Mouse (Mus musculus) splenic B cell, adult 2 months (primary cell): ENCODE measurements around the gene Eif4g3.

Source experiments
- DNase-seq: peaks from one replicate; pipeline ENCODE4 v3.0.0-alpha.2; 2011; ENCODE audit warnings: low read depth, low spot score
- H3K27me3 ChIP-seq: 2 replicates; pipeline ENCODE4 v1.6.1; 2012; ENCODE audit warnings: mild to moderate bottlenecking, low read length, moderate library complexity, mixed read lengths; ENCODE audit not compliant: control insufficient read depth, poor library complexity, insufficient read depth, severe bottlenecking
- H3K36me3 ChIP-seq: 2 replicates; pipeline ENCODE4 v1.6.1; 2012; ENCODE audit warnings: mild to moderate bottlenecking, low read length, moderate library complexity, mixed read lengths; ENCODE audit not compliant: control insufficient read depth, poor library complexity, insufficient read depth, severe bottlenecking

The Eif4g3 gene

DNA sequence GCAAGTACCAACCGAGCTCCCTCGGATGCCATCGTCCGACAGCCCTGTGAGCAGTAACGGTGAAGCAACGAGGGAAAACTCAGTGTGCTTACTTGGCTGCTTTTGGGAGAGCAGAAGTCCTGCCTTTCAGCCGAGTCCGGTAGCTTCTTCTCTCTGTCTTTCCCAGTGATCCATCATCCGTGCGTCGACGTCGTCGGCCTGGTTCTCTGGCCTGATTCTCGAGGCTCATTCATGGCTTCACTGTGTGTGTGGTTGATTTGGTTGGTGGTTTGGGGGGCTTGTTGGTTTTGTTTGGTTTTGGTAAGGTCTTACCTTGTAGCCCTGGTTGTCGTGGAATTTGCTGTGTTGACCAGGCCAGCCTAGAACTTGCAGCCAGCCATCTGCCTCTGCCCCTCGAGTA lies 145.0 kb downstream of the Eif4g3 start:
- Histone ChIP-seq H3K27me3 (no peaks in the 10 kb centered on the region), H3K36me3 (peaks cover 9% of the 10 kb centered on the region)
- DNase-seq, result no peak

DNA sequence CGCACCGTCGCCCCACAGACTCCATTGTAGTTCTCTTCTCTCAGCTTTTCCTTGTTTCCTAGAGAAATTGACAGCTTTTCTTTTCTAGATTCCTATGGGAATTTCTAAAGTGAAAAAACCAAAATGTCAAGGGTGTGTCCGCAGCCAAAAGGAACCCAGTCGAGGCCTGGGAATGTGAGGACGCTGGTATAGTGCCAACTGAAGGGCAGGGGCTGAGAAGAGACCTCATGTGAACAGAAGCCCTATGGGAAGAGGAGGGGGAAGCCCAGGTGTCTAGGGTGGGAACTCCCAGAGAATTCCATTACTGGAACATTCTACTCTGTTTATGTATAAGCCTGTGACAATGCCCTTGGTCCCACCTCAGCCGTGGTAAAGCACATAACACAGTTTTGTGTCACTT lies 145.4 kb downstream of the Eif4g3 start:
- H3K36me3 ChIP-seq, result peaks cover 9% of the 10 kb centered on the region
- DNase-seq, result no peak

DNA sequence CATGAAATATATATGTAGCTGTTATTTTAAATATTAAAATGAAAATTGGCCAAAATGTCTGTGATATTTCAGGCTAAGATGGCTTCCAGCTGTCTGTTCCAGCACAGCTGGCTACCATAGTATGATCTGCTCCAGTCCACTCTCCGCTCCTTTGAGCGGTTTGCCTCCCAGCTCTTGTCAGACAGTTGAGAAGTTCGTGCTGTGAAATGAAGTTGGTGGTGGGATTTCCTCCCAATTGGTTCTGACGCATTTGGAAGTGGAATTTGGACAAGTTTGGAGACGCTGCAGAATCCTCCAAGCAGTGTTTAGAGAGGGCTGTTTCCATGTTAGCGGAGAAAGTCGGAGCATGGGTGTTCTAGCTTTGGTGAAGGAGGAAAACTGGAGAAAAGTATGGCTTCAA lies 148.5 kb downstream of the Eif4g3 start:
- DNase-seq, result no peak
- Histone ChIP-seq H3K36me3 (peaks cover 14% of the 10 kb centered on the region), H3K27me3 (no peaks in the 10 kb centered on the region)

More for the DNA sequence above, 145.4 kb downstream of the Eif4g3 start:
- no peaks in the 10 kb centered on the region for H3K27me3 ChIP-seq

DNA sequence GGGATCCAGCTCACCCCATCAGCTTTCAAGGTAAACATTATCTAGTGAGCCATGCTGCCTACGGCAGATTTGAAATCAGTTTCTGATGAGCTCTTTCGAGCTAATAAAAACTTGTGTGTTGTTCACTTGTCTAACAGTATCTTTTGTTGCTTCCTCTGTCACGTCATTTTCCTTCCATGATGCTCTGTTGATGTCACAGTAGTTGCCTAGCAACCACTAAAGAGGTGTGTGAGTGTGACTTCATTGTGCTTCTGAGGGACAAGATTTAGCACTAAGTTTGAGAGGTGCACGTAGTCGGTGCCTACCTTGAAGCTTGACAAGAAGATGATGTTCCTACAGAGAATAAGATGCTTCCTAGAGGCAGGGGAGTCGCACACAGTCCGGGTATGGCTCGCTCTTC lies 154.4 kb downstream of the Eif4g3 start:
- DNase-seq, result peak; percentile 20
- H3K36me3 ChIP-seq, result peaks cover 10% of the 10 kb centered on the region; the same call in 1 of the 2 replicates
- H3K27me3 ChIP-seq, result no peaks in the 10 kb centered on the region

DNA sequence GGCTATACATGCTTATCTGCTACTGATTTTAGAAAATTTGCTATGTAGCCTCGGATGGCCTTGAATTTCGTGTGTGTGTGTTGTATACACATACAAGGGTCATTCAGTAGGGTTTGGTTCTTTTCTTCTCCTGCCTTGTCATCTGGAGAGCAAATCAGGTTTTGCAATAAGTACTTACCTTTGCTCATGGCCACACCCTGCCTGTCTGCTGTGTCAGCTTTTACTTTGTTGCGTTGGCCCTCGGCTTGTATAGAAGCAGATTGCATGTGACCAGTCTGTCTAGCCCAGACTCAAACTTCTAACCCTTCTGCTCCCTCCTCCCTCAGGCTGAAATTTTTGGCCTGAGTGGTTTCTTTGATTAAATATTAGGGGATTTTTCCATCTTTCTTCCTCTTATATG lies 157.2 kb downstream of the Eif4g3 start:
- peaks cover 8% of the 10 kb centered on the region; the same call in 1 of the 2 replicates for H3K36me3 ChIP-seq
- H3K27me3 ChIP-seq, result no peaks in the 10 kb centered on the region
- no peak for DNase-seq

DNA sequence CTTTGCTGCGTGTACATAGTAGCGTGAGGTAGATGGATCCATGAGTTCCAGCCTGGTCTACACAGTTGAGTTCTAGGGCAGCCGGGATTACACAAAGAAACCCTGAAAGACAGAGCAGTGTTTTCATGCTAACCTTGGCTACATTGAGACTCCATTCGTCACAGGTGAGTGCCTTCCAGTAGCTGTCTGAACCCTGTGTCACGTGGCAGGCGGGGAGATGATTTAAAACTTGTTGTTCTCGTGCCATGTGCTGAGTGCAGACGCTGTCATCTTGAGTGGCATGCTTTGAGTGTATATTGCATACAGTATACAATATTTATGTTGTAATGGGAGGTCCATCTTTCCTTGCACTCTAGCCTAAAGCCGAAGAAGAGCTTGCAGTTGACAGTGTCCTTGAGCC lies 158.4 kb downstream of the Eif4g3 start:
- Histone ChIP-seq H3K36me3 (peaks cover 5% of the 10 kb centered on the region; the same call in 1 of the 2 replicates), H3K27me3 (no peaks in the 10 kb centered on the region)
- no peak for DNase-seq

DNA sequence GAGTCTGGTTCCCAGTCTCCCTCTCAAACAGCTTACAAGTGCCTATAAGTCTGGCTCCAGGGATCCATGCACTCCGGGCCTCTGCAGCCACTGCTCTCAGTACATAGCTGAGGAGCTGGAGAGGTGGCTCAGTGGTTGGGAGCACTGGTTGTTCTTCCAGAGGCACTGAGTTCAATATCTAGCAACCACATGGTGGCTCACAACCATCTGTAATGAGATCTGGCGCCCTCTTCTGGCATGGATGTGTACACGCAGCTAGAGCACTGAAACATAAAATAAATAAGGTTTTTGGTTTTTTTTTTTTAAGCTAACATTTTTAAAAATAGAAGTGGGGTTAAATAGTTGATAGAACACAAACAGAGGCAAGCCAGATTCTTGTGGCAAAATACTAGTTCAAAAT lies 161.2 kb downstream of the Eif4g3 start:
- no peaks in the 10 kb centered on the region for H3K27me3 ChIP-seq
- H3K36me3 ChIP-seq, result peaks cover 5% of the 10 kb centered on the region; the same call in 1 of the 2 replicates
- peak; percentile 67 for DNase-seq

DNA sequence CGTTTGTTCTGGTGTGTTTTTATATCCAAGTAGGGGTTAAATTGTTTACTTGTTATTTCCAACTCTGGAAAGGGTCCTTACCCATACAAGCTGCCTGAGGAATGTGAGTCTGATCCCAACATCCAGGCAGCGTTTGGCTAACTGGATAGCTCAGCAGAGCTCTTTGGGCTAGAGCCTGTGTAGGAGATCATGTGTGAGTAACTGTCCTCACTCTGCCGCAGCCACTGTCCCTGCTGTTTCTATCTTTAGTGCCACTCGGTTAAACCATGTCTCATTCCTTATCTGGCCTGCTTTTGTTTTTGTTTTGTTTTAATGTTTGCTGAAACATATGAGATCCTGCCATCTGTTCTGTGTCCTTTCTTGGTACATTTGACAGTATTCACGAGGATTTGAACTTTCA lies 168.1 kb downstream of the Eif4g3 start:
- no peaks in the 10 kb centered on the region for H3K27me3 ChIP-seq
- peaks cover 18% of the 10 kb centered on the region for H3K36me3 ChIP-seq
- DNase-seq, result no peak

DNA sequence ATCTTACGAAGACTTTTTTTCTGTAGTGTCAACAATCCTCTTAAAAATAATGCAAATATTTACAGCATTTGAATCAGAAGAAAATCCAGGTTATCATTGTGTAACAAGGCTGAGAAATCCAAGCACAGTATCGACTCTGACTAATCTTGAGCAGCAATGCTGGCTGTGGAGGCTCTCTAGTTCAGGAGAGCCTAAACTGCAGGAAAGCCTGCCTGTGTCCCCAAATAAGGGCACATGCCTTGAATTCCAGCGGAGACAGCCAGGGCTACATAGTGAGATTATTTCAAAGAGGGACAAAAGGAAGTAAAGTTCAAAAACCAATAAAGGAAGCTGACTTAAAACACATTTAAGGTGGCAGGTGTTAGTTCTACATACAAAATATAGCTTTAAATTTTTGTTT lies 168.7 kb downstream of the Eif4g3 start:
- DNase-seq, result no peak
- H3K36me3 ChIP-seq, result peaks cover 22% of the 10 kb centered on the region
- H3K27me3 ChIP-seq, result no peaks in the 10 kb centered on the region

DNA sequence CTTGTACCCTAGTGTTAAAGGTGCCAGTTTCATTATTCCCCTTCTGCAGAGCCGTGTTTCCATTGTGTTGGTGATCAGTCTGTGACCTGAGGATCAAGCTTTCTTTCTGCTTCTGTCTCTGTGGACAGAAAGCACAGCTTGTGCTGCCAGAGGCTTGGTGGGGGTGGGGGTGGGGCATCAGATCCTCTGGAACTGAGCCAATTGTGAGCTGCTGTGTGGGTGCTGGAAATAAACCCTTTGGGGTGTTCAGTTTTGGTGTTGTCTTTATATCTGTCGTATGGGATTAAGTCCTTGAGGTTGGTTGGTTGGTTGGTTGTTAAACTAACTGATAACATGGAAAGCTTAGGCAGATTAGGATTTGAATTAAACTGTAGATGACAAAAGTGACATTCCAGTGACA lies 171.0 kb downstream of the Eif4g3 start:
- H3K27me3 ChIP-seq, result no peaks in the 10 kb centered on the region
- DNase-seq, result no peak

DNA sequence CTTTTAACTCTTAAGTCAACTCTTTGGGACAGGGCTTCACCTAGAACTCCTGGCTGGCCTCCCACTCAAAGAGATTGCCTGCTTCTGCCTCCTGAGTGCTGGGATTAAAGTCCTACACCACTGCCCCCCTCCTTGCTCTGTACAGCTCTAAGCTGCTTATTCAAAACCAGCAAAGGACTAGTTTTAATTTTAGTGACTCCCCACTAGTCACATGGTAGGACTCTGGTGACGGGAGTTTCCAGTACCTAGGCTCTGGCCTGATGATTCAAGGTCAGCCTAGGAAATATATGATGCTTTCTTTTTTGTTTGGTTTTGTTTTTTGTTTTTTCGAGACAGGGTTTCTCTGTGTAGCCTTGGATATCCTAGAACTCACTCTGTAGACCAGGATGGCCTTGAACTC lies 172.0 kb downstream of the Eif4g3 start:
- Histone ChIP-seq H3K27me3 (no peaks in the 10 kb centered on the region), H3K36me3 (peaks cover 24% of the 10 kb centered on the region)
- DNase-seq, result no peak

More for the DNA sequence above, 171.0 kb downstream of the Eif4g3 start:
- peaks cover 24% of the 10 kb centered on the region for H3K36me3 ChIP-seq

DNA sequence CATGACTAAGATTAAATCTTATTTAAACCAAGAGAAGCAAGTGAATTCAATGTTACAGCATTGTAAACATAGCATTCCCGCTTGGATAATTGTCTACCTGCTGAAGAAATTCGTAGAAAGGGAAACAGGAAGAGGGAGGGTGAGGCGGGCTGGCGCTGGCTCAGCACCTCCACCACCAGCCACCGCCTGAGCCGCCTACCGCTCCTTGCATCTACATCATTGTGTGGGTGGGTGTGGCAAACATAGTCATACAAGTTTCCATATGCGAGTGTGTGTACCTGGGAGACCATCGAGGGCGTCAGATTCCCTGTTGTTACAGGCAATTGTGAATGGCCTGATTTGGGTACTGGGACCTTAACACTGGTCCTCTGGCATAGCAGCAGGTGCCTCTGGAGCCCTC lies 173.7 kb downstream of the Eif4g3 start:
- H3K27me3 ChIP-seq, result no peaks in the 10 kb centered on the region
- DNase-seq, result no peak
- H3K36me3 ChIP-seq, result peaks cover 23% of the 10 kb centered on the region

DNA sequence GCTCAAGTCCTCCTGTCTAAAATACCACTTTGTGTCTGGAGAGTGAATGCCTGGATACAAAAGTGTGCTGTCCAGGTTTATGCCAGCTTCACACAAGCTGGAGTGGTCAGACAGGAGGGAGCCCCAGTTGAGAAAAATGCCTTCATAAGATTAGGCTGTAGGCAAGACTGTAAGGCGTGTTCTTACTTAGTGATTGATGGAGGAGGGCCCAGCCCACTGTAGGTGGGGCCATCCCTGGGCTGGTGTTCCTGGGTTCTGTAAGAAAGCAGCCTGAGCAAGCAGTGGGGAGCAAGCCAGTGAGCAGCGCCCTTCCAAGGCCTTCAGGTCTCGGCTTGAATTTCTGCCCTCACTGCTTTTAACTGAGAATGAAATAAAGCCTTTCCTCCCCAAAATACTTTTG lies 175.3 kb downstream of the Eif4g3 start:
- Histone ChIP-seq H3K27me3 (no peaks in the 10 kb centered on the region), H3K36me3 (peaks cover 25% of the 10 kb centered on the region)
- DNase-seq, result no peak

DNA sequence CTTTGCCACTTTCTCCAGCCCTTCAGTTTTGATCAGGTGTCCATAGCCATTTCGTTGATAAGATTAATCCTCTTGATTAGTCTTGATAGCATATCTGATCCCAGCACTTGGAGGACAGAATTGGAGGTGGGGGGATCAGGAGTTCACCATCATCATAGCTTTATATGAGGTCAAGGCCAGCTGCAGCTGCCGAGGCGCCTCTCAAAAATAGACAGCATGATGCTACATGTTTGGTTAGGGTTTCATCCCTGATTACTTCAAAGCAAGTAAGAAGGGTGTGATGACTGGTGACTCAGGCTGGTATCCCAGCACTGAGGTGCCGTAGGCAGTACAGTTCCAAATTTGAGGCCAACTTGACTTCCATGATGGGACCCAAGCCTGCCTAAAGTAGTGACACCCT lies 176.6 kb downstream of the Eif4g3 start:
- no peak for DNase-seq
- H3K27me3 ChIP-seq, result no peaks in the 10 kb centered on the region
- peaks cover 23% of the 10 kb centered on the region for H3K36me3 ChIP-seq

DNA sequence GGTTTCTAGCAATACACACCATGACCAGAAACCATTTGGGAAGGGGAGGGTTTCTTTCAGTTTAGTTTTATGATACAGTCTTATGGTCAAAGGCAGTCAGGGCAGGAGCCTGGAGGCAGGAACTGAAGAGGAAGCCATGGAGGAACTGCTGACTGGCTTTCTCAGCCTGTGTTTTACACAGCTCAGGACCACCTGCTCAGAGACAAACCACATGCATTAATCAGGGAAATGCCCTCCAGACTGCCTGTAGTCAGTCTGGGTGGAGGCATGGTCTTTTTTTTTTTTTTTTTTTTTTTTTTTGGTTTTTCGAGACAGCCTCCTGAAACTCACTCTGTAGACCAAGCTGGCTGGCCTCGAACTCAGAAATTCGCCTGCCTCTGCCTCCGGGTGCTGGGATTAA lies 179.9 kb downstream of the Eif4g3 start:
- DNase-seq, result no peak
- no peaks in the 10 kb centered on the region for H3K27me3 ChIP-seq
- peaks cover 29% of the 10 kb centered on the region for H3K36me3 ChIP-seq

DNA sequence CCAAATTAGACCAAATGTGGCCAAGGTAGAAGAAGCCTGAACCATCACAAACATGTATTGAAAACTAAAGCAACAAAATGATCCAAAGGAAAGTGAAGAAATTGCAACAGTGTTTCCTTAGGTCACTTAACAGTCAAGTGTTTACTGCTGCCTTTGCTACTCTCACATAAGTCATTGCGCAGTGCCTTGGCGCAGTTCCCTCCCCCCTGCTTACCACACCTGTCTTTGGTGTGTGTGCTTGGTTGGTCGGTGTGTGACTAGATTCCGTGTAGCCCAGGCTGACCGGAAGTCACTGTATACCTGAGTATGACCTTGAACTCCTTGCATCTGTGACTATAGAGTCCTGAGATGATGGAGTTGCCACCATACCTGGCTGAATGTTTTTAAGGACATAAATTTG lies 186.6 kb downstream of the Eif4g3 start:
- H3K27me3 ChIP-seq, result no peaks in the 10 kb centered on the region
- H3K36me3 ChIP-seq, result peaks cover 24% of the 10 kb centered on the region
- no peak for DNase-seq
